Mouse (Mus musculus) cerebellum, adult (tissue): ENCODE data around the gene Nfatc4.

ENCODE experiments used
- ATAC-seq: cut with Nextera tagmentation; 2 replicates; pipeline ENCODE4 v1.9.2; 2017; ENCODE audit warnings: mild to moderate bottlenecking, moderate library complexity, mixed read lengths; ENCODE audit not compliant: insufficient number of reproducible peaks, low FRiP score, low TSS enrichment

Nfatc4 gene

GRCm38 (mm10) chr14:55822991-55823762 is at the start of gene Nfatc4:
Gene Nfatc4 (plus strand): TSS chr14:55823144.
- no peak for ATAC-seq

GRCm38 (mm10) chr14:55776711-55777110 is 46.2 kb upstream of the Nfatc4 start:
- ATAC-seq = no peak

GRCm38 (mm10) chr14:55777176-55777575 is 45.8 kb upstream of the Nfatc4 start:
- ATAC-seq = no peak

- no peak for ATAC-seq
These were observed 45.1 kb upstream of the Nfatc4 start for GRCm38 (mm10) chr14:55777806-55778205.

- no peak for ATAC-seq
These were observed 44.3 kb upstream of the Nfatc4 start for GRCm38 (mm10) chr14:55778686-55779085.

GRCm38 (mm10) chr14:55779656-55780055 is 43.3 kb upstream of the Nfatc4 start:
- no peak for ATAC-seq

GRCm38 (mm10) chr14:55780736-55781135 is 42.2 kb upstream of the Nfatc4 start:
- no peak for ATAC-seq

- peak; percentile 76 for ATAC-seq
These were observed 41.6 kb upstream of the Nfatc4 start for GRCm38 (mm10) chr14:55781310-55781709.

- ATAC-seq = no peak
These were observed 40.5 kb upstream of the Nfatc4 start for GRCm38 (mm10) chr14:55782361-55782960.

- no peak for ATAC-seq
These were observed 39.6 kb upstream of the Nfatc4 start for GRCm38 (mm10) chr14:55783171-55783957.

- ATAC-seq = no peak
These were observed 39.0 kb upstream of the Nfatc4 start, which contains the start of gene Adcy4 for GRCm38 (mm10) chr14:55783958-55784235. Gene Adcy4 (minus strand): TSS chr14:55784095.

- ATAC-seq = no peak
These were observed 37.7 kb upstream of the Nfatc4 start for GRCm38 (mm10) chr14:55785195-55785594.

- no peak for ATAC-seq
These were observed 35.2 kb upstream of the Nfatc4 start for GRCm38 (mm10) chr14:55787731-55788130.

- ATAC-seq = no peak
These were observed 34.5 kb upstream of the Nfatc4 start, which contains the start of gene Ripk3 for GRCm38 (mm10) chr14:55788256-55789050. Gene Ripk3 (minus strand): TSS chr14:55788865.

- ATAC-seq = no peak
These were observed 29.5 kb upstream of the Nfatc4 start for GRCm38 (mm10) chr14:55793461-55793860.

- ATAC-seq = no peak
These were observed 29.0 kb upstream of the Nfatc4 start for GRCm38 (mm10) chr14:55793946-55794345.

- no peak for ATAC-seq
These were observed 27.4 kb upstream of the Nfatc4 start for GRCm38 (mm10) chr14:55795380-55796163.

GRCm38 (mm10) chr14:55814885-55815284 is 8.1 kb upstream of the Nfatc4 start:
- no peak for ATAC-seq

- no peak for ATAC-seq
These were observed 7.6 kb upstream of the Nfatc4 start for GRCm38 (mm10) chr14:55815310-55815751.
